Mouse (Mus musculus): Measurements from ENCODE around the gene Tpgs1.
"Not testable (repeated sequence)": the region's sequence is repeated elsewhere in the genome, so short reads cannot be mapped to it uniquely, and the experiment has no call there.

DNA sequence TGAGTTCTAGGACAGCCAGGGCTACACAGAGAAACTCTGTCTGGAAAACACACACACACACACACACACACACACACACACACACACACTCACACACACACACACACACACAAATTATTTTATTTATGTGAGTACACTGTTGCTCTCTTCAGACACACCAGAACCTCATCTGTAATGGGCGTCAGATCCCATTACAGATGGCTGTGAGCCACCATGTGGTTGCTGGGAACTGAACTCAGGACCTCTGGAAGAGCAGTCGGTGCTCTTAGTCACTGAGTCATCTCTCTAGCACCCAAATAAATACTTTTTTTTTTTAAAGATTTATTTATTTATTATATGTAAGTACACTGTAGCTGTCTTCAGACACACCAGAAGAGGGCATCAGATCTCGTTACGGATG lies 33.8 kb downstream of the Tpgs1 start:
- TF ChIP-seq ZNF384 (IDR thresholded peaks at IDR 0.05; ENCODE audit: low read depth, low read length); TCF12 (IDR thresholded peaks at IDR 0.05; ENCODE audit: low read depth, low read length); GATA1 (IDR thresholded peaks at IDR 0.05; ENCODE audit: low read depth, low read length); ZKSCAN1 (IDR thresholded peaks at IDR 0.05; ENCODE audit: low read depth, low read length); BHLHE40 (IDR thresholded peaks at IDR 0.05; ENCODE audit: borderline replicate concordance, low read depth, low read length); RCOR1 (IDR thresholded peaks at IDR 0.05; ENCODE audit: low read depth, low read length); POLR2A (IDR thresholded peaks at IDR 0.05; ENCODE audit: control insufficient read depth in 1 of 2, insufficient read depth in 1 of 2, low read depth in 1 of 2, low read length in 2 of 2, poor library complexity in 1 of 2): not testable (repeated sequence)
